Mouse (Mus musculus): Measurements from ENCODE around the gene Ppif. TPM values are rescaled to one million over a fixed set of nuclear protein-coding genes. Genes with fewer than 3 reads are reported as not detected.

Ppif gene
- total RNA-seq, 4 experiments from 2014 or later = 17.3 to 23.5 (median 19.4) TPM

DNA sequence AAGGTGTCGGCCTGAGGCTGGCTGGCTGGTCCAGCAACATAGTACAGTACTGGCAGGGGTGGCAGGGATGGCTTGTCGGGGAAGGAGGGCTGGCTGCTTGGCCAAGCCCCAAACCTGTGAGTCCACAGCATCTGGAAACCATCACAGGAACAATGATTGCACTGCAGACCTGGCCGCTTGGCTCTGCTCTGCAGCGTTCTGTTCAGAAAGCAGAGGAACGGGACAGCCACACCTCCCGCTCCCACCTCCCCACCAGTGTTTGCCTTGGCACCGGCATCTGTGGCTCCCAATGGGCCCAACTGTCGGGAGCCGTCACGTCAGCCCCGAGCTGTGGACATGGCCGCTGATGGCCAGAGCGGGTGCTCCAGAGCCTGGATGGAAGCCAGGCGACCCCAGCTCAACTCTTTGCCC lies 44.6 kb downstream of the Ppif start:
- no peak for DNase-seq

- no peak for DNase-seq
Measured at GRCm38 (mm10) chr14:25739957-25740565, 46.1 kb downstream of the Ppif start.

DNA sequence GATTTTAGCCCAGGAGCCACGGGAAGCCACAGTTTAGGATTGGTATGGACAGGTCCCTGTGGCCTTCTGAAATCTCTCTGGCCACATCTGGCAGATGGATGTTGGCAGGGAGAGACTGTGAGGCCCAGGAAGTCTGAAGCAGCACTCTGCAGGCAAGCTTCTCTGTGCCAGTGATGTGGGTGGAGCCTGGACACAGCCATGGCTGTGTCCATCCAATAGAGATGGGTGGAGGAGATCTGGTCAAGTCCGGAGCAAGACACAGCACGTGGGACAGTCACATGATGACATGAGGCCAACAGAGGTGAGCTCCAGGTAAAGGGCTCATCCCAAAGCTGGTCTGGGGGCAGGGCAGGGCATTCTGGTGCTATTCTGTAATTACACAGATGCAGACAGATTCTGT lies 47.3 kb downstream of the Ppif start:
- DNase-seq = no peak

GRCm38 (mm10) chr14:25741840-25742367 lies 48.0 kb downstream of the Ppif start:
- no peak for DNase-seq

DNA sequence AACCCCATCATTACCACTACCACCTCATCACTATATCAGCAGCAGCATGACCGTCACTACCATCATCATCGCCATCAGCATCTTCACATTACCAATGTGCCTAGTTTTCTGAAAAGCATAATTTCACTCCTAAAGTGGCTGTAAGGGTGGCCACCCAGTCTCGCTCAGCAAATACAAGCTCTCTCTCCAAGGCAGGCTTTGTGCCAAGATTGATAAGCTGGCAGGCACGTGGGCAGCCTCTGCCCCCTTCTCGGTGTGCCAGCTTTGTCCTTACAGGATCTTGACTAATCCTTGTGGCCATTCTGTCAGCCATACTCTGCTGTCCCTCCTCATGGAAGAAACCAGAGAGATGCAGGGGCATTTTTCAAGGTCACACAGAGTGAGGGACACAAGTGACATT lies 49.0 kb downstream of the Ppif start:
- no peak for DNase-seq

DNA sequence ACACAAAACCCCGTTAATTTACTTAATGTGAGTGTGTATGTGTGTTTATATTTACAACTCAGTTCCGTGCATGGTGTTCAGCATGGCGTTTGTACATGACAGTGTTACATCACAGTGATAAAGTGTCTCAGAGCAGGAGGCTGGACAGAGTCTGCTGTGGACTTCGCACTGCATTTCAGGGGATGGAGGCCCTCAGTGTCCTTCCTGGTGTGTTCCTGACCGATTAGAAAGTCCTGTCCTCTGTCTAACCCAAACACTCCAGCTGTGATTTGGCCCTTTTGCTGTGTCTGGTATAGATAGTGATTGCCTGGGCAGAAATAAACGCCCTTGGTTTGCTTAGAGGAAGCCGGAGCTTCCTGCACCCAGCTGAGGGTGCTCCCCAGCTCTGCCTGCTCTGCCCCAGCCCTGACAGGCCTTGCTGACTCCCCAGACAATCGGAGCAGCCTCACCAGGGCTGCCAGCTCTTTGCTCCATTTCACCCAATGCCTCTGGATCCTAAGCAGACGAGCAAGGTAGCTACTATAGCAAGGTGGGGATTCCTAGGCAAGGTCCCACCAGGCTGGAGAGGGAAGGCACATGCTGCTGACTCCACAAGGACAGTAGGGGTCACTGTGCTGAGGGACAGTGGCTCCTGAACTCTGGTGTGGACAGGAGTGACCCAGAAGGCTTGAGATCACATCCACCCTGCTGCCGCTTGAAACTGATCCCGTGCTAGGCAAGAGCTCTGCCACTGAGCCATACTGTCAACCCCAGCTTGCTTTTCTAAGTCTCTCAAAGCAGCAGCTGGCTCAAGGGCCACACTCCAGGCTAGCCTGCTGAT lies 51.6 kb downstream of the Ppif start:
- DNase-seq = no peak

GRCm38 (mm10) chr14:25746371-25746770 lies 52.4 kb downstream of the Ppif start:
- DNase-seq = no peak

DNA sequence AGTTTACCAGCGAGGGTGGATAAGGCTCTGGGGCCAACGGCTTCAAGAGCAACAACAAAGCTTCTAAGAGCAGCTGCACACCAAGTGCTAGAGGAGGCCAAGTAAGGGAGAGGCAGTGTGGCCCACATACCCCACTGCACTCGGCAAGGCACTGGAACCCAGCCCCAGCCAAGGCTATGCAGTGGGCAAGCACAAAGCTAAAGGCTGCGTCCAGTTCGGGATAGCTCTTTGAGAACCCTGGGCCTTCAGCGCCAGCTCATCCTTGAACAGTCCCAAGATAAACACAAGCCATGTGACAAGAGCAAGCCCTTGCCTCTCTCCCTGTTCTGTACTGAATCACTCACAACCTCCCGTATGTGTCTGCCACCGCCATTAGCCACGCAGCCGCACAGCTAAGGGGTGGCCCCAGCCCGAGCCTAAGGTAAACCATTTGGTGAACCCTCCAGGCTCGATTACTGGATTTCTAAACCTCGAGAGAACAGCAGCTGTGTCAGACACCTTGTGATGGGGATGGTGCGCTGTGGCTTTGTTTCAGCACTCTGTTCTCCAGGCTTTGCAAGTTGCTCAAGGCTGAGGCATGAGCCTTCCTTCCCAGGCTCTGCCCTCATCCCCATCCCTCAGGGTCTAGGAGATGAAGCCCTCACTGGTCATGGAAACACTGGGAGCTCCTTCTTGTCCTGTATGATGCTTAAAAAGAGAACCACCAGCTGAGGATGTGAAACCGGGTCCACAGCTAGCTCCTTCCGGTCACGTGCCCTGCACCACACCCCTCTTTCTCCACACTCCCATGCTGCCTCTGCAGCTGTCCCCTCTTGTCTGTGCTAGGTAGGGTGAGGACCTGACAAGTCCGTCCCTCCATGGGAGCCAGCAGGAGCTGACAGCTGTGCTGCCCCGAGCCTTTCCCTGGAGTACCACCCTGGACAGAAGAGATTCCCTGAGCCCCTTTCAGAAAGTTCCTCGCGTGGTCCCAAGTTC lies 53.3 kb downstream of the Ppif start:
- no peak for DNase-seq

- DNase-seq = no peak
Measured at GRCm38 (mm10) chr14:25747996-25748756, 54.2 kb downstream of the Ppif start.

DNA sequence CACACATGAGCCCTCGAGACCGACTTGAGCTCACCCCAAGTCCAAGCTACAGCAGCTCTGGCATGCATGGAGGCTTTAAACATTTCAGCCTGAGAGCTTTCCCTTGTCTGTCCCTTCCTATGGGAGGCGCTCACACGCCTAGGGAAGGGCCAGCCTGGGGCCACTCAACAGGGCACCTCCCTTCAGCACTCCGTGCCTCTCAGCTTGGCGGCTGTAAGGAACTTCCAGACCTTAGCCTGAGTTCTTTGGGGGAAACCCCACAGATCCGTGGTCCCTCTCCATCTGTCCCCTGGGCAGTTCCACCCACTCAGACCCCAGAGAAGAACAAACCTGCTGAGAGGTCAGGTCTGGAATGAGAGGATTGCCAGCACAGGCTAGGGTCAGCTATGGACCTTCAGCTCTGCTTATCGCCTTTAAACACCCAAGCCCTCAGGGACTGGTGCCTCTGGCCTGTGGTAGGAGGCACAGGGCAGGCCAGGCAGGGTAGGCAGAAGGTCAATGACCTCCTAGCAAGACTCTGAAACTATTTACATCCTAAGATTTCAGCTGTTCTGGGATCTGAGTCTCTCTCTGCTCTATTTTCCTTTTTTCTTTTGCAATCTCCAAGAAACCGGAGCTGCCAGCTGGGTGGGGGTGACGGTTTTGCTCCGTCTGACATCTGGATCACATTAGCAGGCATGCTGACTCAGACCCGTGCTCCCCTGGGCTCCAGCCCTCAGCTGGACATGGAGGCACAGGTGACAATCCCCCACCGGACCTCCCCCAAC lies 55.4 kb downstream of the Ppif start:
- DNase-seq = no peak

Other genes with a start within 250 kb of the Ppif start
- 100 to 1,000 TPM in 2 of 4 experiments, 10 to 100 TPM in 2; 90.3 to 192 (median 125) TPM for gene Zmiz1, start 235.0 kb upstream of the Ppif start, total RNA-seq (2022)
- gene Zcchc24, start 74.9 kb downstream of the Ppif start, total RNA-seq (2022) = 10 to 100 TPM; 17.8 to 25.0 (median 21.1) TPM
- 10 to 100 TPM; 61.8 to 90.0 (median 71.0) TPM for gene Anxa11, start 148.0 kb downstream of the Ppif start, total RNA-seq (2022)
- gene Plac9a, start 208.9 kb downstream of the Ppif start, total RNA-seq (2022) = 1 to 10 TPM; 1.3 to 2.8 (median 1.9) TPM
- gene Tmem254a, start 233.5 kb downstream of the Ppif start, total RNA-seq (2022) = 1 to 10 TPM; 1.5 to 3.1 (median 1.8) TPM
- not detected for gene Cphx1, start 244.2 kb downstream of the Ppif start, total RNA-seq (2022)